Mouse (Mus musculus): ENCODE data around the gene Pawr. TPM values are rescaled to one million over a fixed set of nuclear protein-coding genes. Genes with fewer than 3 reads are reported as not detected.

Gene Pawr
- polyA plus RNA-seq, 1 experiment = not detected

- H3K4me3 ChIP-seq (ENCODE audit: insufficient read depth, low read depth, low read length) = no peak overlapping the region
- TF ChIP-seq CTCF (IDR thresholded peaks at IDR 0.05; ENCODE audit: insufficient read depth, low read depth, low read length) = no peak
- no peak for TF ChIP-seq POLR2A (IDR thresholded peaks at IDR 0.05; ENCODE audit: insufficient read depth, low read depth, low read length)
- 51% methylated on average over 4 of the region's 4 CpGs for WGBS
Observed at GRCm38 (mm10) chr10:108389927-108390287, 58.0 kb downstream of the Pawr start.

DNA sequence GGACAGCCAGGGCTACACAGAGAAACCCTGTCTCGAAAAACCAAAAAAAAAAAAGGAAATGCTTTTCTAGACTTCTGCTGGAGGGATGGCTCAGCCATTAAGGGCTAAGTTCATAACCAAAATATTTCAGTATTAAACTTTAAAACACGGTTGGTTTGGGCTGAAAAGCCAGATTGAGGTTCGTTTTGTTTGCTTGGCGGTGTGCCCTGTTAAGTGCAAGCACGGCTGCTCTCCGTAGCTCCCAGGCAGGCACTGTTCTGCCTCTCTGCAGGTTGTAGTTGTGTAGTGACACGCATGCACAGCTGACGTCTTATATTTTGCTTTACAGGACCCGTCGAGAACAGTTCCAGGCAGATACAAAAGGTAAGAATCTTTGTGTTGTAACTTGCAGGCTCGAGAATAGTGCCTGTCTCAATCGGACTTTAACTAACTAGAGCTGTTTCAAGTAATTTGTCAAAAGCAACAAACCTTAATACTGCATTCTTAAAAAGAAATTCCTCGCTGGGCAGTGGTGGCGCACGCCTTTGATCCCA lies 59.5 kb downstream of the Pawr start:
- no peak for TF ChIP-seq CTCF (IDR thresholded peaks at IDR 0.05; ENCODE audit: insufficient read depth, low read depth, low read length)
- TF ChIP-seq POLR2A (IDR thresholded peaks at IDR 0.05; ENCODE audit: insufficient read depth, low read depth, low read length) = no peak
- H3K4me3 ChIP-seq (ENCODE audit: insufficient read depth, low read depth, low read length) = no peak overlapping the region
- WGBS = 77% methylated on average over 15 of the region's 15 CpGs

More at GRCm38 (mm10) chr10:108389927-108390287, 58.0 kb downstream of the Pawr start:
- no peaks in the 10 kb centered on the region for H3K4me1 ChIP-seq (ENCODE audit: control insufficient read depth, insufficient read depth, low read length)
- H3K27ac ChIP-seq (ENCODE audit: insufficient read depth, low read depth, low read length) = no peak overlapping the region

GRCm38 (mm10) chr10:108392151-108392550 lies 60.2 kb downstream of the Pawr start:
- TF ChIP-seq POLR2A (IDR thresholded peaks at IDR 0.05; ENCODE audit: insufficient read depth, low read depth, low read length) = no peak
- no peak for TF ChIP-seq CTCF (IDR thresholded peaks at IDR 0.05; ENCODE audit: insufficient read depth, low read depth, low read length)
- H3K4me1 ChIP-seq (ENCODE audit: control insufficient read depth, insufficient read depth, low read length) = no peaks in the 10 kb centered on the region
- 99% methylated on average over 10 of the region's 10 CpGs for WGBS
- no peak overlapping the region for H3K4me3 ChIP-seq (ENCODE audit: insufficient read depth, low read depth, low read length)
- H3K27ac ChIP-seq (ENCODE audit: insufficient read depth, low read depth, low read length) = no peak overlapping the region

More for the DNA sequence above, 59.5 kb downstream of the Pawr start:
- Histone ChIP-seq H3K27ac (ENCODE audit: insufficient read depth, low read depth, low read length) (no peak overlapping the region), H3K4me1 (ENCODE audit: control insufficient read depth, insufficient read depth, low read length) (no peaks in the 10 kb centered on the region)

DNA sequence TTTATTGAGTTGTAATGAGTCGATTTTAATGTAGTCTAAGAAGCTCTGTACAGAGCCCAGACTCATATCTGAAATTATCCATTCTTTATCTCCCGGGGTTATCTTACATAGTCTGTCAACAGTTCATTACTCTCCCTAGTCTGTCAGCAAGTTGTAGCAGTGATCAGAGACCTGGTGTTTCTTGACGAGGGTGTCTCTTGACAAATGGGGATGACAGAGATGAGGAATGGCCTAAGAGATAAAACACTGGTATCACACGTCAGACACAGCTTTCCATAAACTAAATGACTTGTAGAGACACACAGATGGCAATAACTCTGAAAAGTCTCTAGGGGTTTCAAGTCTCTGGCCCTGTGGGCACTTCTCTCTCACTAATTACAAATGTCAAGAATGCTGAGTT lies 62.4 kb downstream of the Pawr start:
- H3K4me3 ChIP-seq (ENCODE audit: insufficient read depth, low read depth, low read length) = no peak overlapping the region
- H3K4me1 ChIP-seq (ENCODE audit: control insufficient read depth, insufficient read depth, low read length) = no peaks in the 10 kb centered on the region
- 88% methylated on average over 4 of the region's 4 CpGs for WGBS
- H3K27ac ChIP-seq (ENCODE audit: insufficient read depth, low read depth, low read length) = no peak overlapping the region
- TF ChIP-seq CTCF (IDR thresholded peaks at IDR 0.05; ENCODE audit: insufficient read depth, low read depth, low read length) (no peak), POLR2A (IDR thresholded peaks at IDR 0.05; ENCODE audit: insufficient read depth, low read depth, low read length) (no peak)

DNA sequence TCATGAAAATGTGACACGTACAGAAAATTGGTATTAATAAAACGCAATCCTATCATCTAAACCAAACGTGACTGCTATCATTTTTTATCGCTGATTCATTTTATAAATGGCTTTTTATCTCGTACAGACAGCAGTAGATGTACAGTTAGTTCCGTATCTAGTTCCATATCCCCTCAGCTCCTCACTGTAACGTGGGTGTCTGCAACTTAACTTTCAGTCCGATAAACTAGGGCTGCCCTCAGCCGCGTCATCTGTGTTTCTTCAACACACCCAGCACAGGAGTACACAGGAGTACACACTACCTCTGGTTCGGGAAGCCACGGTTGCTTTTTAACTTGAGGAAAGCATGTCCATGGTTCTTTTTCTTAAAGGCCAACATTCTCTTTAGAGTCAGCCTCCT lies 63.3 kb downstream of the Pawr start:
- WGBS = 95% methylated on average over 12 of the region's 12 CpGs

DNA sequence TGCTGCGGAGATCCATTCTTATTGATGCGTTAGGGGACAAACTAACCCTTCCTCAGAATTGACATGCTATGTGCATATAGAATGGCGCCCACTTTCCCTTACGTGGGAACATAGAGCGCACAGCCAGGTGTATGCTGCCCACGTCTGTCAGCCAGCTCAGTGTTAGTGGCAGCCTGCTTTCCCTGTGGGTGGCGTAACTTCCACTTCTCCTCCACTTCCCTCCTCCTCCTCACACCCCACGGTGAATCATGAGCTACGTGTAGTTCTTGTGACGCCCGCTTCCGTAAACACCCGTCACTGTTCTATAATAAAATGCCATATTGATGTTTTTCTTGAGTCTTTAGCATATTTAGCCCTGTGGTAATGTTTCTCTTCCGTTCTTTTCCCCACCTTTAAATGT lies 63.7 kb downstream of the Pawr start:
- no peak overlapping the region for H3K27ac ChIP-seq (ENCODE audit: insufficient read depth, low read depth, low read length)
- WGBS = 88% methylated on average over 14 of the region's 14 CpGs
- no peak overlapping the region for H3K4me3 ChIP-seq (ENCODE audit: insufficient read depth, low read depth, low read length)

More for the DNA sequence above, 63.3 kb downstream of the Pawr start:
- no peak overlapping the region for H3K27ac ChIP-seq (ENCODE audit: insufficient read depth, low read depth, low read length)
- TF ChIP-seq CTCF (IDR thresholded peaks at IDR 0.05; ENCODE audit: insufficient read depth, low read depth, low read length) = no peak
- no peak for TF ChIP-seq POLR2A (IDR thresholded peaks at IDR 0.05; ENCODE audit: insufficient read depth, low read depth, low read length)
- H3K4me1 ChIP-seq (ENCODE audit: control insufficient read depth, insufficient read depth, low read length) = no peaks in the 10 kb centered on the region
- no peak overlapping the region for H3K4me3 ChIP-seq (ENCODE audit: insufficient read depth, low read depth, low read length)

GRCm38 (mm10) chr10:108402751-108403150 lies 70.8 kb downstream of the Pawr start:
- Histone ChIP-seq H3K4me1 (ENCODE audit: control insufficient read depth, insufficient read depth, low read length) (no peaks in the 10 kb centered on the region), H3K27ac (ENCODE audit: insufficient read depth, low read depth, low read length) (no peak overlapping the region), H3K4me3 (ENCODE audit: insufficient read depth, low read depth, low read length) (no peak overlapping the region)
- no peak for TF ChIP-seq CTCF (IDR thresholded peaks at IDR 0.05; ENCODE audit: insufficient read depth, low read depth, low read length)
- no peak for TF ChIP-seq POLR2A (IDR thresholded peaks at IDR 0.05; ENCODE audit: insufficient read depth, low read depth, low read length)
- 89% methylated on average over 4 of the region's 4 CpGs for WGBS

More for the DNA sequence above, 63.7 kb downstream of the Pawr start:
- no peaks in the 10 kb centered on the region for H3K4me1 ChIP-seq (ENCODE audit: control insufficient read depth, insufficient read depth, low read length)
- TF ChIP-seq POLR2A (IDR thresholded peaks at IDR 0.05; ENCODE audit: insufficient read depth, low read depth, low read length) (no peak), CTCF (IDR thresholded peaks at IDR 0.05; ENCODE audit: insufficient read depth, low read depth, low read length) (no peak)

DNA sequence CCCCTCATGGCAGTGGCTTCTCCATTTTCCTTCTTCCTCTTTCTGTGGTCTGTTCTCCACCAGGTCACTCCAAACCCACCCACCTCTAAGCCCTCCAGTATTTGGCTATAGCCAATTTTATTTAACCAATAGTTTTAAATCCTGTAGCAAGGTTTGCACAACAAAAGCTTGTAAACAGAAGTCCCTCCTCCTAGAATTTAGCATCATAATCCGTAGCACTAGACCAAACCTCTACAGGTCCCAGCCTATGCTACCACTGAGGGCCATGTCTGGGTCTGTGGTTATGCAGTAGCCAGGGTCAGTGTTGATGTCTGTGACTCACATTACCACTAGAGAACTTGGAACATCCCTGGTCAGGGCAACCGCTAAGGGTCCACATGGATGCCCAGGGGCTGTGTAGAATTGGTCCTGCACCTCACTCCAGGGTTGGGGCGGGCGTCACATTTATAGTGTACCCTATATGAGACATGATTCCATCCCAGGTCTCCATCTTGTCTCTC lies 71.5 kb downstream of the Pawr start:
- Histone ChIP-seq H3K4me3 (ENCODE audit: insufficient read depth, low read depth, low read length) (no peak overlapping the region), H3K4me1 (ENCODE audit: control insufficient read depth, insufficient read depth, low read length) (no peaks in the 10 kb centered on the region), H3K27ac (ENCODE audit: insufficient read depth, low read depth, low read length) (no peak overlapping the region)
- WGBS = 97% methylated on average over 4 of the region's 4 CpGs
- TF ChIP-seq CTCF (IDR thresholded peaks at IDR 0.05; ENCODE audit: insufficient read depth, low read depth, low read length) = no peak
- TF ChIP-seq POLR2A (IDR thresholded peaks at IDR 0.05; ENCODE audit: insufficient read depth, low read depth, low read length) = no peak

DNA sequence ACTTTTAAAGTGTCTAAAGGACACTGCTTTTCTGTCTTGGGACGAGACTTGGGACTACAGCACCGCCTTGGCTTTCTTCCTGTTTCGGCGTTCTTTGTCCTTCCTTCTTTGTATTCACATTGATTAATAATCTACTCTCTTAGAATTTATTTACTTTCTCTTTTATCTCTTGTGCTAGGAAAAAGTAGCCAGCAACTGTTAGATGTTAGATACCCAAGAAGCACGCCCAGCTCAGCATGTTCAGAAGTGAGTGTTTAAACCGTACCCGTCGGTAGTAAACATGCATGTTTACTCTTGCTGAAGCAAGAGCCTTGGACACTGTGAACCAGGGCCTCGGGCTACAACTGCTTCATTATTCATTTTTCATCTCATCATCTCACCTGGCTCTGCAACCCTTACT lies 72.2 kb downstream of the Pawr start:
- 91% methylated on average over 9 of the region's 9 CpGs for WGBS
- Histone ChIP-seq H3K4me3 (ENCODE audit: insufficient read depth, low read depth, low read length) (no peak overlapping the region), H3K27ac (ENCODE audit: insufficient read depth, low read depth, low read length) (no peak overlapping the region), H3K4me1 (ENCODE audit: control insufficient read depth, insufficient read depth, low read length) (no peaks in the 10 kb centered on the region)
- TF ChIP-seq CTCF (IDR thresholded peaks at IDR 0.05; ENCODE audit: insufficient read depth, low read depth, low read length) (no peak), POLR2A (IDR thresholded peaks at IDR 0.05; ENCODE audit: insufficient read depth, low read depth, low read length) (no peak)
